Mouse (Mus musculus) embryo, embryonic 11 days (tissue): Measurements from ENCODE around the gene Pigb.
"Not testable (repeated sequence)": the region's sequence is repeated elsewhere in the genome, so short reads cannot be mapped to it uniquely, and the experiment has no call there.

Experiments used
- DNase-seq: peaks from one replicate; pipeline ENCODE4 v3.0.0-alpha.2; 2015

Pigb gene

GRCm38 (mm10) chr9:73040080-73040479, at the start of gene Pigb:
Pigb (minus strand) TSS chr9:73040378.
- DNase-seq, result no peak

DNA sequence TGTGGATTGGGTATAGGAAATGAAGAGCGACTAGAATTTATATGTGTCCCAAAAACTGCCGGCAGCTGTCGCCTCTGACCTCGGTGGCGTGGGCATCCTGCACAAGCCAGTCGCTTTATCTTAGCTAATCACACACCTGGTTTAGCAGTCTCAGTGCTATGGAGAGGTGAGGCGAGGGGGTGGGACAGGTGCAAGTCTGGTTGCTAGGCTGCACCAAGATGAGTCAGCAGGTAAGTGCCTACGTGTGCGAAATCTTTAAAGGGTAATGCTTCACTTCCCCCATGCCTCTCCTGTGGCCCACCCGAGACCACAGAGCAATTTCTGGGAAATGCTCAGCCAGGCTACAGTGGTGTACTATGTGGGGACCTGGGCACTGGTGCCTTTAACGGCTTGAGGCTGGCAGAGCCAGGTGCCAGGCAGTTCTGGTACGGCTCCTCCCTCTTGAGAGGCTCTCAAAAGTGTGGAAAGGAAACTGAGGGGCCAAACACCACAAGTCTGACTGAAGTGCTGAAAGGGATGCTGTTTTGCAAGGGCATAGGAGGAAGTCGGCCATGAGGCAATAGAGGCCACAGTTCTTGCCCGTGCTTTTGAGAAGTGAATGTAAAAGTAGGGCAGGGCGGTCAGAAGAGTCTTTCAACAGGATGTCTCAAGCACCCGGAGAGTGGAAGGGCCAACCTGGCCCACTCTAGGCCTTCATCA, 49.2 kb upstream of the Pigb start:
- no peak for DNase-seq

GRCm38 (mm10) chr9:73087581-73087980, 47.4 kb upstream of the Pigb start:
- no peak for DNase-seq

- DNase-seq, result no peak
Measured at GRCm38 (mm10) chr9:73087121-73087520, 46.9 kb upstream of the Pigb start.

- no peak for DNase-seq
Measured at GRCm38 (mm10) chr9:73085845-73086244, 45.7 kb upstream of the Pigb start.

DNA sequence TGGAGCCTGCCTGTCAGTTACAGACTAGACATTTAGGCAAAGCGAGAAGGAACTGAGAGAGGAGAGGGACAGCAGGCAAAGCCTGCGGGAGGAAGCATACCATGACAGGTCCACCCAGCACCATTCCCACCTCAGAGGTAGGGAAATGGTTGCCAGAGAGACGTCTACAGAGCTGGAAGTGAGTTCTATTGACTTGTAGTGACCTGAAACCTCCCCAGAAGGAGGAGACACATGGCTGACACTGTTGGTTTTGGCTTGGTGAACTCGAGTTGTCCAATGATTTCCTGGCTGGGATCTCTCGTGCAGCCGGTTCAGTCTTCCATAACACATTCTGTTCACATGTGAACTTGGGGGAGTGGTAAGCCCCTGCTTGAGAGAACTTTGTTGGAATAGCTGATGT, 43.8 kb upstream of the Pigb start:
- no peak for DNase-seq

DNA sequence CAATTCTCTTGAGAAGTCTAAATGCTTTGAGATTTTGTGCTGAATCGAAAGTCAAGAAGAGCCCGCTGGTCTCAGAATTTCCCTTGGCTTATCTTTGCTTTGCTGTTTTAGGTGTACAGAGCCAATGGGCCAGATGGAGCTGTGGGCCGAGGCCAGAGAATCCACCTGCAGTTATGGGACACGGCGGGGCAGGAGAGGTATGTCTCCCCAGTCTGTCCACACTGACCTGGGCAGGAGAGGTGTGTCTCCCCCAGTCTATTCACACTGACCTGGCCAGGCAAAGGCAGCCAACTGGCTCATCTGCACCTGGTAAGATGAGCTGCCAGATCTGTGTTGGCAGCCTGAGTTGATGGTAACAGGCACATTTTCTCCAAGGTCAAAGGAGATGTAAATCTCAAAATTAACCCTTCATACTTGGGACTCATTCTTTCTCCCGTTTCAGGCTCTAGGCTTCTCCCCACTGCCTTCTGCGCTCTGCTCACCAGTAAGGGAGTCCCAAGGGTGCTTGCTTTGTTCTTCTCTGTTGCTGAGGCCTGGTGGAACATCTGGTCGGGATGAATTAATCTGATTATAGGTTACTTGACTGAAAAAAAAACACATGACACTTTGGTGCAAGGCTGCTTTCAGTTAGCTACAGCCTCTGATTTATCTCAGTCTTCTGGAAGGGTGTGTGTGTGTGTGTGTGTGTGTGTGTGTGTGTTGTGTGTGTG, 42.3 kb upstream of the Pigb start:
- DNase-seq, result no peak

GRCm38 (mm10) chr9:73079801-73080325, 39.7 kb upstream of the Pigb start:
- DNase-seq, result no peak

- not testable (repeated sequence) for DNase-seq
Measured at GRCm38 (mm10) chr9:73079349-73079748, 39.2 kb upstream of the Pigb start.

- no peak for DNase-seq
Measured at GRCm38 (mm10) chr9:73073169-73073568, 33.0 kb upstream of the Pigb start.

DNA sequence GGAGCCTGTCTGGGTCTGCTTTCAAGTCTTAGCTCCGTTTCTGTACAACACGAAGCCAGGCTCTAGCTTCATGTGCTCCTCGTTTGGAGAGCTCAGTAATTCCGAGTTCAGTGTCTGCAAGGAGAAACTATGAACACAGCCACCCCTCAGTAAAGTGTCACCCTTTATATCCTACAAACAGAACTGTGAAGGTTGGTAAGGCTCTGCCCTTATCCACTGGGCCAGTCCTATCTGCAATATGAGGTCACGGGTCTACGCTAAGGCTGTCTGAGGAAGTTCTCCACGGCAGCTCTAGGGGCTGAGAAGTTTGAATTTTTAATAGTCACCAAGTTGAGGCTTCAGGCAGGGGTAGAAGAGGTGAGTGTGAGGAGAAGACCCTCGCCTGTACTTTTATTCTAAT, 32.2 kb upstream of the Pigb start:
- no peak for DNase-seq

GRCm38 (mm10) chr9:73070971-73071659, 30.9 kb upstream of the Pigb start:
- DNase-seq, result no peak

- no peak for DNase-seq
Measured at GRCm38 (mm10) chr9:73068688-73069087, 28.5 kb upstream of the Pigb start.

DNA sequence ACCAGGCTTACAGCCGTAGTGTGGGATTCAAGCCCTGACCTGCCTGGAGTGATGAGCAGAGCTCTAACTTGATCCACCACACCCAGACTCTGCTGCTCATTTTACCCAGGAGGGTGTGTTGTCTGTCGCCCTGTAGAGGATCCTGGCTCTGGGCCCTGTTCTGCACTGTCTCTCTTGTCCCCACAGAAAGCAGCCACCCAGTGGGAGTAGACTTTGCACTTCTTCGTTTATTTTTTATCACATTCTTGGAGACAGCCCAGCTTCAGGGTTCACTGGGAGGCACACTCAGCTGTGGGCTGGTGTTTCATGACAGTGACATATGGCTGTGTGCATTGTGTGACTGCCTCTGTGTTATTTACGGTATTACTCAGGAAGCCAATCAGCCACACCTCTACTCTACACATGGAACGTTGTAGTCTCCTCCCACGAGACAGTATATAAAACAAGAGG, 28.1 kb upstream of the Pigb start:
- peak; percentile 19 for DNase-seq

DNA sequence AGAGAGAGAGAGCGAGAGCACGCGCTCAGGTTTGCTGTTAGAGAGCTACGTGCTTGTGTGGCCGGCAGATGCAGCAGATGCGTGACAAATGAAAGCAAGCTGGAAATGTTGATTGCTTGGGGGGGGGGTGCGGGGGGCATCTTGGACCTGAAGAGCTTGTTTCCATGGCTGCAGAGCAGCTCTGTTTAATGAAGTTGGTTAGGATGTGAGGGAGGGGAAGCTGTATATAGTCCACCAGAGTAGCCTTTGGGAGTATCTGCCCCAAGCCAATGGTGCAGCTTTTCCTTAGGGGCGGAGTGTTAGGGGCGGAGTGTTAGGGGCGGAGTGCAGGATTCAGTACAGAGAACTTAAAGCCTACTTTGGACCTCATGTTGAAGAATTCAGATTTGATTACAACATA, 26.9 kb upstream of the Pigb start:
- peak; percentile 56 for DNase-seq

- peak; percentile 60 for DNase-seq
Measured at GRCm38 (mm10) chr9:73063621-73064290, 23.6 kb upstream of the Pigb start.

DNA sequence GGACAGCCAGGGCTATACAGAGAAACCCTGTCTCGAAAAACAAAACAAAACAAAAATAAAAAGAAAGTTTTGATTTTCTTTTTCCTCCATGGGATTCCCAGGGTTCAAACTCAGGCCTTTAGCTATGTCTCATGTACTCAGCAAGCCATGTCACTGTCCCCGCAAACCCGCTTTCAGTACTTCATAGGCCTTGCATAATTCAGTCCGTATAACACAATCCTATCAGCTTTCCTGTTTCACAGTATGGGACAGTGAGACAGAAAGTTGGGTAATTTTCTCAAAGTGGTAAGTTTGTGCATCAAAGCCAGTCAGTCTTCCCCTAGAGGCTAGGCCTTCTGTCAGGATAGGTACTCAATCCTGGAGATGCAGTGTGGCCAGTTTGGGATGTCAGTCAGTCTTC, 19.0 kb upstream of the Pigb start:
- no peak for DNase-seq

DNA sequence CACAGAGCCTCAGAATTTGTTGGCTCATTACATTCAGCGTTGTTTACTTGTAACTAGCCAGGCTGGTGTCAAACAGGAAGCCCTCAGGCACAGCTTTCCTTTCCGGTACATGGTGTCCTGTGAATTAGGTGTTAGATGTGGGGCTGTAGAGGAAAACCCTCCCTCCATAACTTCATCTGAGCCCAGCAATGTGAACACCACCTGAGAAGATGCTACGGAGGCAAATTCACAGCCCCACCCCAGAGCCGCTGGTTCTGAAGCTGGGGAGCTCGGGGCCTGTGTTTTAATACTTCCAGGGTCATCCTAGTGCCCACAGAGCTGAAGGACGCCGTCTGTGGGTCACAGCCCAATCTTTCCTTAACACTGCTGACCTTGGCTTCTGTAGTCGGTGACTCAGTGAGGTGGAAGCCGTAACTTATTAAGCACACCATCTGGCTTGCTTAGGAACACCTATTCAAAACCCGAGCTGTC, 15.3 kb upstream of the Pigb start:
- no peak for DNase-seq

DNA sequence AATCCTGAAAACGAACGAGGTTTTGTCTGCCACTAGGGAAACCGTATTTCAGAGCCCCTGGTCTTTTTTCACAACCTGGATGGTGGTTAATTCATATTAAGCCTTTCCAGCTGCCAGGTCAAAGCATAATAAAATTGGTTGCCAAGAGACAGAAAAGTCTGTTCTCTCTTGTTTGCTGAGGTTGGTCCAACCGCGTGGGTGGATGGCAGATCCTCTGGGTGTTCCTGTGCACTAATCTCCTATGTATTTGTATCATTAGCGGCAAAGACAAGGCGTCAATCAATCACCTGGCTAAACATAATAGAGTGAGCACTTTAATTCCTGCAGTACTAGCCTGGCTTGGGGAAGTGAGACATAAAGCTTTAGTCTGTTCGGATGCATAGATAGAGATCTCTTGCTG, 10.4 kb upstream of the Pigb start:
- DNase-seq, result no peak

DNA sequence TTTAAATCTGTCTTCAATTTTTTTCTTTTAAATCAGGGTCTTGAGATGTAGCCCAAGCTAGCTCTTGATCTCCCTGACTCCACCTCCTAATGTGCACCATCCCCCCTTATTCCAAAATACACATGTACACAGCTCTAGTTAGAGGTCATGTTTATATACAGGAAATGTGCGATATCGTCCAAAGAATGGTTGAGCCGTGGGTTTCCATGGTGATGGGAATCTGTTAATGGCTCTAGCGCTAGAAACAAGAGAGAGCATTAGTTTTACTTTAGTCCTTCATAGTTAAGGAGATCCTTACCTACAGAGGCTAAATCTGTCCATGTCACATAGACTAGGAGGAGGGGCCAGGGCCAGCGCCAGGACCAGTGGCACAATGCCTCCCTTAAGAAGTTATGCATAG, 9.7 kb upstream of the Pigb start:
- no peak for DNase-seq

DNA sequence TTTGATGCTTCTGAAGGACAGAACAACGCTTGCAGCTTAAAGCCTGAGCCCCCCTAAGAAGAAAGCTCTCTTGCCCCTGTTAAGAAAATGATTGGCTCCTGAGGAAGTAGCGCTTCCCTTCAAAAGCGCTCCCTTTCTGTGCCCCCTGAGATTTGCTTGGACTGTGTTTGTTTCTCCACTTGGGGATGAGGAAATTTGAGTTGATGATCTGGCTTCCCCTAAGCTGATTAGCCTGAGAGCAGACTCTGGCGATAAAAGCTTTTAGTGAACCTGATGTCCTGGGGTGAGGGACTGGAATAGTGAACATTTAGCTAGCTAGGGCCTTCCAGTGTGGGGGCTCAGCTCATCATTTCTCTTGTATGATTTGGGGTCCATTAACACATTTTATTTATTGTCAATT, 8.7 kb upstream of the Pigb start:
- peak; percentile 17 for DNase-seq

GRCm38 (mm10) chr9:73047906-73048305, 7.7 kb upstream of the Pigb start:
- no peak for DNase-seq

DNA sequence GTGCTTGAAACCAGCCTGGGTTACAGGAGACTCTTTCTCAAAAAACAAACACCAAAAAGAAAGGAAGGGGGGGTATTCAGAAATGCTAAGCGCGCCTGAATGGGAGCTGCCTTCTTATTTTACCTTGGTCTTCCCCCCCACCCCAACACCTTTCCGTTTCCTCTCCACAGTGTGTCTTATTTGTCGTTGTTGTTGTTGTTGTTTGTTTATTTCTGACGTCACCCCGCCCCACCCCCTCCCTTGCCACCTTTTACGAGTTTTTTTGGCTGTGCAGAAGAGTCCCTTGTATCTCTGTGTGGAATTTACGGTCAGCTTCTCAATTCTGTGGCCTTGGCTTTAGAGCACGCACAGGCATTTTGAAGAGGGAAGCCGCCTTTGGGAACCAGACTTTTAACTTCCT, 5.5 kb upstream of the Pigb start:
- no peak for DNase-seq
